Mouse (Mus musculus) embryonic stem cell, embryonic (primary cell): ENCODE data around the gene Prokr2.

ENCODE experiments used
- CTCF ChIA-PET, 4 experiments: fragments of 300-600 bp in 2 of 4; fragments of 350-600 bp in 2 of 4; sonication (Branson Sonifier 250); formaldehyde crosslinking; loops; one replicate each; lab custom pipeline; 2022; ENCODE audit warnings: inconsistent platforms in 2 of 4; lab: Charles Lee
- POLR2A ChIA-PET, 4 experiments: fragments of 300-600 bp in 2 of 4; fragments of 350-600 bp in 2 of 4; sonication (Branson Sonifier 250); formaldehyde crosslinking; loops; one replicate each; lab custom pipeline; 2022; ENCODE audit warnings: antibody characterized with exemption in 4 of 4, inconsistent platforms in 1 of 4; lab: Charles Lee

Prokr2 gene

GRCm38 (mm10) chr2:132375135-132375534, 10.1 kb downstream of the Prokr2 start:
- POLR2A ChIA-PET = interaction anchor here in 1 of 4 experiments (1.0 kb wide), 1 partner anchor 10 kb away, joined by 3 read pairs; the partner anchor contains the start of gene Prokr2

GRCm38 (mm10) chr2:132373748-132374147, 11.5 kb downstream of the Prokr2 start:
- ChIA-PET POLR2A (interaction anchor here in 1 of 4 experiments (1.5 kb wide), 1 partner anchor 11 kb away, joined by 5 read pairs; the partner anchor contains the start of gene Prokr2), CTCF (no interaction called here)

More at GRCm38 (mm10) chr2:132375135-132375534, 10.1 kb downstream of the Prokr2 start:
- CTCF ChIA-PET = interaction anchor here in 1 of 4 experiments (0.6 kb wide), 1 partner anchor 41 kb away, joined by 6 read pairs; no protein-coding TSS in a partner anchor

- ChIA-PET CTCF (no interaction called here), POLR2A (interaction anchor here in 1 of 4 experiments (0.8 kb wide), 1 partner anchor 82 kb away, joined by 3 read pairs; no protein-coding TSS in a partner anchor)
These were observed 16.8 kb downstream of the Prokr2 start for GRCm38 (mm10) chr2:132368433-132368832.

GRCm38 (mm10) chr2:132343846-132344245, 41.4 kb downstream of the Prokr2 start:
- CTCF ChIA-PET = no interaction called here
- POLR2A ChIA-PET = no interaction called here

GRCm38 (mm10) chr2:132341293-132341692, 44.0 kb downstream of the Prokr2 start:
- ChIA-PET CTCF (no interaction called here), POLR2A (no interaction called here)

GRCm38 (mm10) chr2:132340350-132340749, 44.9 kb downstream of the Prokr2 start:
- ChIA-PET CTCF (no interaction called here), POLR2A (no interaction called here)

GRCm38 (mm10) chr2:132337202-132337601, 48.0 kb downstream of the Prokr2 start:
- ChIA-PET CTCF (no interaction called here), POLR2A (interaction anchor here in 1 of 4 experiments (0.7 kb wide), 1 partner anchor 68 kb away, joined by 3 read pairs; no protein-coding TSS in a partner anchor)

- ChIA-PET POLR2A (no interaction called here), CTCF (interaction anchor here in 2 of 4 experiments (0.6 kb wide), 3 partner anchors 66 to 386 kb away, joined by 3 to 4 read pairs (median 4); no protein-coding TSS in a partner anchor)
These were observed 61.7 kb downstream of the Prokr2 start for GRCm38 (mm10) chr2:132323541-132323940.

- ChIA-PET POLR2A (no interaction called here), CTCF (interaction anchor here in 1 of 4 experiments (0.7 kb wide), 1 partner anchor 511 kb away, joined by 3 read pairs; no protein-coding TSS in a partner anchor)
These were observed 64.7 kb downstream of the Prokr2 start for GRCm38 (mm10) chr2:132320516-132320915.

GRCm38 (mm10) chr2:132317178-132317577, 68.1 kb downstream of the Prokr2 start:
- POLR2A ChIA-PET = no interaction called here
- CTCF ChIA-PET = interaction anchor here in 2 of 4 experiments (0.6 to 2.1 kb wide), 2 partner anchors 165 to 587 kb away, joined by 15 to 17 read pairs; no protein-coding TSS in a partner anchor

- POLR2A ChIA-PET = interaction anchor here in 2 of 4 experiments (1.1 kb wide), 2 partner anchors 13 to 31 kb away, joined by 3 read pairs; no protein-coding TSS in a partner anchor
These were observed 69.0 kb downstream of the Prokr2 start for GRCm38 (mm10) chr2:132316041-132316808.

GRCm38 (mm10) chr2:132314057-132314456, 71.2 kb downstream of the Prokr2 start:
- ChIA-PET CTCF (interaction anchor here in 2 of 4 experiments (0.7 to 1.5 kb wide), 2 partner anchors 173 to 589 kb away, joined by 3 to 5 read pairs; no protein-coding TSS in a partner anchor), POLR2A (interaction anchor here in 1 of 4 experiments (0.6 to 0.8 kb wide), 3 partner anchors 18 to 68 kb away, joined by 3 read pairs; no protein-coding TSS in a partner anchor)

More at GRCm38 (mm10) chr2:132316041-132316808, 69.0 kb downstream of the Prokr2 start:
- CTCF ChIA-PET = interaction anchor here (0.5 to 2.1 kb wide), 23 partner anchors 10 to 786 kb away, joined by 3 to 17 read pairs (median 3); no protein-coding TSS in a partner anchor

- CTCF ChIA-PET = no interaction called here
- POLR2A ChIA-PET = no interaction called here
These were observed 71.7 kb downstream of the Prokr2 start for GRCm38 (mm10) chr2:132313568-132313967.

GRCm38 (mm10) chr2:132312616-132313015, 72.6 kb downstream of the Prokr2 start:
- ChIA-PET POLR2A (interaction anchor here in 1 of 4 experiments (0.6 kb wide), 1 partner anchor 253 kb away, joined by 16 read pairs; no protein-coding TSS in a partner anchor), CTCF (no interaction called here)

- ChIA-PET POLR2A (interaction anchor here in 1 of 4 experiments (11.3 to 21.7 kb wide), 2 partner anchors 15 to 28 kb away, joined by 147 to 321 read pairs; no protein-coding TSS in a partner anchor), CTCF (interaction anchor here in 1 of 4 experiments (0.6 kb wide), 2 partner anchors 281 to 432 kb away, joined by 3 to 10 read pairs; no protein-coding TSS in a partner anchor)
These were observed 75.8 kb downstream of the Prokr2 start for GRCm38 (mm10) chr2:132309398-132309930.

GRCm38 (mm10) chr2:132308829-132309228, 76.4 kb downstream of the Prokr2 start:
- CTCF ChIA-PET = interaction anchor here in 1 of 4 experiments (0.6 kb wide), 1 partner anchor 281 kb away, joined by 3 read pairs; no protein-coding TSS in a partner anchor

GRCm38 (mm10) chr2:132307213-132307843, 77.9 kb downstream of the Prokr2 start:
- POLR2A ChIA-PET = interaction anchor here in 3 of 4 experiments (0.7 to 21.7 kb wide), 6 partner anchors 13 to 560 kb away, joined by 3 to 321 read pairs (median 6); no protein-coding TSS in a partner anchor
- CTCF ChIA-PET = interaction anchor here in 1 of 4 experiments (2.0 kb wide), 1 partner anchor 12 kb away, joined by 5 read pairs; no protein-coding TSS in a partner anchor

More at GRCm38 (mm10) chr2:132308829-132309228, 76.4 kb downstream of the Prokr2 start:
- POLR2A ChIA-PET = interaction anchor here in 1 of 4 experiments (11.3 to 21.7 kb wide), 2 partner anchors 14 to 27 kb away, joined by 147 to 321 read pairs; no protein-coding TSS in a partner anchor

- POLR2A ChIA-PET = interaction anchor here in 3 of 4 experiments (0.6 to 21.7 kb wide), 4 partner anchors 11 to 1369 kb away, joined by 3 to 321 read pairs (median 75); no protein-coding TSS in a partner anchor
- CTCF ChIA-PET = interaction anchor here in 3 of 4 experiments (0.8 to 2.0 kb wide), 5 partner anchors 10 to 42 kb away, joined by 3 to 5 read pairs (median 3); no protein-coding TSS in a partner anchor
These were observed 79.3 kb downstream of the Prokr2 start for GRCm38 (mm10) chr2:132305988-132306387.
